Mouse (Mus musculus): ENCODE data around the gene Ercc5. TPM values are rescaled to one million over a fixed set of nuclear protein-coding genes. Genes with fewer than 3 reads are reported as not detected.

The Ercc5 gene
- polyA plus RNA-seq, 1 experiment from 2014 or later = 44.5 TPM

DNA sequence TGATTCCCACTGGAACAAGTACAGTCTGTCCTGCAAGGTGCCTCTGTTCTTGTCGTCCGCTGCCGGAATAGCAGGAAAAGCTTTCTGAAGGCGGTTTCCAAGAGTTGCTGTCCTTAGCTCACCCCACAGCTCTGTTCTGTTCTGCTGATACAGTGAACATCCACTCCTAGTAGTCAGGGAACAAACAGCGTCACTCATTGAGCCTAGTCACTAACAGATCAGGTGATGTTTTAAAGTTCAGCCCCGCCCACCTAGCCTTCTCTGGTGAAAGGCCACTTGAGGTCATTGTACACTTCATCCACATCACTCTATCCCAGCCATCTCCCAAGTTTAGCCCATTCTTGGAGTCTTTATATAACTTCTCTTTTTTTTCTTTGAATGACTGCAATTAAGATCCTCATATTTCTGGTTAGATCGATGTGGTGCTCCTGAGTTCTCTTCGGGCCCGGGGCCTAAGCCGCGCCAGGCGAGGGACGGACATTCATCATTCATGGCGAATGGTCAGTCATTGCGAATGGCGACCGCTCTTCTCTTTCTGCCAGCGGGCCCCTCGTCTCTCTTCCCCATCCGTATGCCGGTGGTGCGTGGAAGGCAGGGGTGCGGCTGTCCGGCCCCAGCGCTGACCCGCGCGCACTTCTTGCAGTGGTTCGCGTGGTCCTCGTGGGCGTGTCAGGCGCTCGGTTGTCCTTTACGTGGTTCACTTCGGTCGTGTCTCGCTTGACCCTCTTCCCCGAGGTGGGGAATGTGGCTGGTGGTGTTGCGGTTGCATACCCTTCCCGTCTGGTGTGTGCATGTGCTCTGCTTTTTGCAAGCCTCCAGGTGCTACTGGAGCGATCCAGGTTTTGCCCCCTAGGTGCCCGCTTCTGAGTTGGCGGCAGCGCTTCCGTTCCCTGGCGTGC, 51.0 kb downstream of the Ercc5 start:
- 18% methylated on average over 47 of the region's 47 CpGs for WGBS
- peak overlapping the region; percentile 45; the same call in 1 of the 2 replicates for H3K9ac ChIP-seq
- no peak overlapping the region for H3K27ac ChIP-seq
- ATAC-seq (ENCODE audit: low FRiP score) = peak; percentile 75
- H3K4me3 ChIP-seq (replicated peaks) = peak overlapping the region; percentile 47
- peak overlapping the region; percentile 88 for H3K4me2 ChIP-seq
- no peaks in the 10 kb centered on the region for H3K36me3 ChIP-seq (replicated peaks)
- H3K9me3 ChIP-seq = no peaks in the 10 kb centered on the region
- H3K4me1 ChIP-seq = peaks cover 5% of the 10 kb centered on the region; the same call in 1 of the 2 replicates
- peaks cover 18% of the 10 kb centered on the region; the same call in 1 of the 2 replicates for H3K27me3 ChIP-seq

- Histone ChIP-seq H3K4me3 (replicated peaks) (no peak overlapping the region), H3K4me2 (no peak overlapping the region), H3K36me3 (replicated peaks) (no peaks in the 10 kb centered on the region), H3K27ac (no peak overlapping the region), H3K9ac (no peak overlapping the region), H3K27me3 (peaks cover 17% of the 10 kb centered on the region; the same call in 1 of the 2 replicates), H3K9me3 (no peaks in the 10 kb centered on the region), H3K4me1 (peaks cover 5% of the 10 kb centered on the region; the same call in 1 of the 2 replicates)
- WGBS = 89% methylated on average over 15 of the region's 15 CpGs
- ATAC-seq (ENCODE audit: low FRiP score) = no peak
Measured at GRCm38 (mm10) chr1:44202876-44203275, 55.3 kb downstream of the Ercc5 start.

DNA sequence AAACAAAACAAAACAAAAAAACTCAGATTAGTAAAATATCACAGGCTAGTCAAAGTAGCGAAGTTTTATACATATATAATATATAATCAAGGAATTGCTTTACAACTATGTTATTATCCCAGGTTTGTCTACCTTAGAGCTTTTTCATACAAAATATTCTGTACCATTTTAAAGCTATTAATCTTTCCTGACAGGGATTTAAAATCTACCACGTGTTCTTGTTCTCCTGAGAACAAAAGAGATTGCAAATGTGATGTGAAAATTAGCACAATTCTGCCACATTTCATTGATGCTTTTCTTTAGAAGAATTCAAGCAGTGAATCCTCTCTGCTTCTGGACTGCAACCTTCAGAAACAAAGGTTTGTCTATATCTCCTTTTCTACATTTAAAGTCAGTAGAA, 66.9 kb downstream of the Ercc5 start:
- no peaks in the 10 kb centered on the region for H3K27me3 ChIP-seq
- H3K9me3 ChIP-seq = no peaks in the 10 kb centered on the region
- no peaks in the 10 kb centered on the region for H3K4me1 ChIP-seq
- no peak for ATAC-seq (ENCODE audit: low FRiP score)
- no peak overlapping the region for H3K9ac ChIP-seq
- no peak overlapping the region for H3K4me3 ChIP-seq (replicated peaks)
- 54% methylated on average over 2 of the region's 2 CpGs for WGBS
- no peak overlapping the region for H3K27ac ChIP-seq
- H3K36me3 ChIP-seq (replicated peaks) = no peaks in the 10 kb centered on the region
- H3K4me2 ChIP-seq = no peak overlapping the region

DNA sequence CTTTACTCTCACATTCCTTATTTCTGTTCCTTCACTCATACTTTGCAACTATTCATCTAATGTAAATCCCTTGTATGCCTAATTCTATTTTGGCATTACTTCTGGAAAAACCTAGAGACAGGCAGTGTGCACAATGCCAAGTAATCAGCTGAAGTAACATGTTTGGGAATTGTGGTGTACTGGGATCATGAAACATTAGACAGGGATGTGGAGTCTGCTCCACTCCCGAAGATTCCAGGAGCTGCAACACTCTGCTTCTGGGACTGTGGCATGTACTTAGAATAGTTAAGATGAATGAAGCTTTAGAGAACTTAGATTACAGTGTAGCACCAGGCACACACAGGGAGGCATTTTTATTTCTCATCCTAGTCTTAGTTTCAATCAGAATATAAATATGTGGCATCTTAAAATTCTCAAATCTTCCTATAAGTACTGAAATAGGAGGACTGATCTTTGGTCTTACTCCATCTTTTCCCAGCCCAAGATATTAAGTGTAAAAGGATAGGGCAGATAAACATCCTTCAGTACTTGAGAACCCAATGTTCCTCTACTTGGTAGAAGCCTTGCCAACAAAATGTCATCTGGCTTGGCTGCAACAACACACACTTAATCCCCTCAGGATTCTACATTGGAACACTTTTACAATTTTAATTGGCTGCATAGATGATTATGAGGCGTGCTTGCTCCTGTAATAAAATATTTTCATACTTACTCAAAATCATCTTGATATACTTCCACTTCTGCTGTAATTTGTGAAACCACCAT, 69.0 kb downstream of the Ercc5 start:
- no peak for ATAC-seq (ENCODE audit: low FRiP score)
- Histone ChIP-seq H3K4me3 (replicated peaks) (no peak overlapping the region), H3K4me1 (no peaks in the 10 kb centered on the region), H3K4me2 (no peak overlapping the region), H3K27ac (no peak overlapping the region), H3K36me3 (replicated peaks) (no peaks in the 10 kb centered on the region), H3K27me3 (no peaks in the 10 kb centered on the region), H3K9me3 (no peaks in the 10 kb centered on the region), H3K9ac (no peak overlapping the region)
- 87% methylated on average over 2 of the region's 2 CpGs for WGBS

DNA sequence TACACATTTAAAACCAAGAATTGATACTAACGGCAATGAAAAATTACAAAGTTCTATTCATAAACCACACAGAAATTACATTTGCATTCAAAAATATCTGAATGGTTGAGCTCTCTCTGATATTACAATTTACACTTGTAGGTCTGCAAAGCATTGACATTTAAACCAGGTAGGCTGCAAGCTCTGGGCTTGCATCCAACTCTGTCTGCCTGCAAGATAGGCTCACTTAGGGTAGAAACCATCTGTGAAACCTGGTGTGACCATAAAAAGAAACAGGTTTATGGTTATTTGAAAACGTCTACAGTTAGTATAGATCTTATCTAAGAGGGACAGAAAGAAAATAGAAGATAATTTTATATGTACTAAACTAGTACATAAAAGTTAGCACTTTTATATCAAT, 69.6 kb downstream of the Ercc5 start:
- Histone ChIP-seq H3K4me2 (no peak overlapping the region), H3K9me3 (no peaks in the 10 kb centered on the region), H3K27me3 (no peaks in the 10 kb centered on the region), H3K9ac (no peak overlapping the region), H3K4me1 (no peaks in the 10 kb centered on the region), H3K36me3 (replicated peaks) (no peaks in the 10 kb centered on the region), H3K4me3 (replicated peaks) (no peak overlapping the region), H3K27ac (no peak overlapping the region)
- 85% methylated on average over 2 of the region's 2 CpGs for WGBS
- no peak for ATAC-seq (ENCODE audit: low FRiP score)

GRCm38 (mm10) chr1:44218876-44219275, 71.3 kb downstream of the Ercc5 start, which contains the start of gene Mettl21e:
TSS of gene Mettl21e (minus strand) at chr1:44218961.
- Histone ChIP-seq H3K36me3 (replicated peaks) (no peaks in the 10 kb centered on the region), H3K9me3 (no peaks in the 10 kb centered on the region), H3K9ac (no peak within 1 kb of the TSS), H3K4me1 (no peaks in the 10 kb centered on the region), H3K4me2 (no peak within 1 kb of the TSS), H3K27me3 (no peaks in the 10 kb centered on the region), H3K27ac (no peak within 1 kb of the TSS), H3K4me3 (replicated peaks) (no peak within 1 kb of the TSS)
- 66% methylated on average over 1 of the region's 1 CpGs for WGBS
- ATAC-seq (ENCODE audit: low FRiP score) = no peak

DNA sequence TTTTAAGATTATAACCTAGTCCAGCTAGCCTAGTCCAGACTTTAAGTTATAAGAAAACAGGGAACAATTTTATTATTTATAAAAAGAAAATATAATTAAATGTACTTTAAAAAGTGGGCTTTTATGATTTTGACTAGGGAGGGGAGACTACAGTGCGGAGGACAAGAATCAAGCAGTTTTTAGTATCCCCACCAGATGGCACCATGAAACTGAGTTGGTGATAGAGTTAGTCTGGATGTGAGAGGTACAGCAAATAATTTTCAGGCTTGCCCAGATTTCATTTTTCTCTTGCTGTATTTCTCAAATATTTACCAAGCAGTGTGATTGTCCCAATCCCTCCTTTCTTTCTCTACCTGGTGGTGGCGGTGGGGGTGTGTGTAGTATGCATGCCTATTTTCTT, 81.5 kb downstream of the Ercc5 start:
- H3K4me1 ChIP-seq = no peaks in the 10 kb centered on the region
- peak; percentile 77; the same call in 1 of the 2 replicates for ATAC-seq (ENCODE audit: low FRiP score)
- WGBS = 65% methylated on average over 2 of the region's 2 CpGs
- H3K4me2 ChIP-seq = no peak overlapping the region
- no peak overlapping the region for H3K9ac ChIP-seq
- no peaks in the 10 kb centered on the region for H3K27me3 ChIP-seq
- no peak overlapping the region for H3K4me3 ChIP-seq (replicated peaks)
- no peaks in the 10 kb centered on the region for H3K36me3 ChIP-seq (replicated peaks)
- no peak overlapping the region for H3K27ac ChIP-seq
- no peaks in the 10 kb centered on the region for H3K9me3 ChIP-seq

Other genes with a start within 250 kb of the Ercc5 start
- 64.4 and 67.0 TPM in 2 replicates for gene Tpp2, start 214.1 kb upstream of the Ercc5 start, polyA plus RNA-seq (2016; fragmentation: Nextera tagmentation; extraction: Ambion mirVana)
- gene Mettl21c, start 127.7 kb upstream of the Ercc5 start, polyA plus RNA-seq (2016; fragmentation: Nextera tagmentation; extraction: Ambion mirVana) = 0.88 and 1.5 TPM in 2 replicates
- gene Gm8251, start 85.8 kb upstream of the Ercc5 start, polyA plus RNA-seq (2016; fragmentation: Nextera tagmentation; extraction: Ambion mirVana) = 0.14 and 0.29 TPM in 2 replicates
- 106 and 109 TPM in 2 replicates for gene Tex30, start 45.3 kb upstream of the Ercc5 start, polyA plus RNA-seq (2016; fragmentation: Nextera tagmentation; extraction: Ambion mirVana)
- 51.3 and 55.0 TPM in 2 replicates for gene Kdelc1, start 28.9 kb upstream of the Ercc5 start, polyA plus RNA-seq (2016; fragmentation: Nextera tagmentation; extraction: Ambion mirVana)
- 29.2 and 29.3 TPM in 2 replicates for gene Bivm, start 28.8 kb upstream of the Ercc5 start, polyA plus RNA-seq (2016; fragmentation: Nextera tagmentation; extraction: Ambion mirVana)
- not detected in 2 replicates for gene Mettl21e, start 71.2 kb downstream of the Ercc5 start, polyA plus RNA-seq (2016; fragmentation: Nextera tagmentation; extraction: Ambion mirVana)

Data from forebrain, embryonic 12.5 days (tissue).